Mouse (Mus musculus): ENCODE results near the gene Rnf215. TPM values are rescaled to one million over a fixed set of nuclear protein-coding genes. Genes with fewer than 3 reads are reported as not detected.
A peak's percentile ranks its signal among the peaks of the same experiment; 100 is the strongest.
"Not testable (repeated sequence)": the region's sequence is repeated elsewhere in the genome, so short reads cannot be mapped to it uniquely, and the experiment has no call there.

Gene Rnf215
- polyA plus RNA-seq, 1 experiment from 2014 or later: 19.2 TPM

- H3K36me3 ChIP-seq (ENCODE audit: control insufficient read depth, insufficient read depth): no peaks in the 10 kb centered on the region
- 0 out of 2 replicates have a peak, but pooled peaks have one; percentile 28 for ATAC-seq (replicated peaks; ENCODE audit: extremely low read depth, insufficient read depth, low FRiP score)
- H3K27ac ChIP-seq (ENCODE audit: low read length): no peak overlapping the region
- WGBS: 2% methylated on average over 41 of the region's 41 CpGs
- H3K9me3 ChIP-seq (replicated peaks; ENCODE audit: control insufficient read depth, low read length): no peaks in the 10 kb centered on the region
- H3K4me3 ChIP-seq (ENCODE audit: low read length): peak overlapping the region; percentile 57
- peaks cover 10% of the 10 kb centered on the region for H3K27me3 ChIP-seq (ENCODE audit: control insufficient read depth, insufficient read depth, low read length)
- peak overlapping the region; percentile 71 for H3K9ac ChIP-seq (ENCODE audit: low read length)
- peaks cover 31% of the 10 kb centered on the region for H3K4me1 ChIP-seq (ENCODE audit: control insufficient read depth, insufficient read depth, low read length)
- peak overlapping the region; percentile 93 for H3K4me2 ChIP-seq (ENCODE audit: low read depth, low read length)
These were observed 16.7 kb upstream of the Rnf215 start for GRCm38 (mm10) chr11:4118081-4118921.

GRCm38 (mm10) chr11:4119635-4120034 lies 15.4 kb upstream of the Rnf215 start:
- H3K9ac ChIP-seq (ENCODE audit: low read length): no peak overlapping the region
- H3K4me2 ChIP-seq (ENCODE audit: low read depth, low read length): no peak overlapping the region
- H3K36me3 ChIP-seq (ENCODE audit: control insufficient read depth, insufficient read depth): no peaks in the 10 kb centered on the region
- peaks cover 31% of the 10 kb centered on the region for H3K4me1 ChIP-seq (ENCODE audit: control insufficient read depth, insufficient read depth, low read length)
- peak; percentile 56; the same call in 1 of the 2 replicates for ATAC-seq (replicated peaks; ENCODE audit: extremely low read depth, insufficient read depth, low FRiP score)
- H3K9me3 ChIP-seq (replicated peaks; ENCODE audit: control insufficient read depth, low read length): no peaks in the 10 kb centered on the region
- H3K27ac ChIP-seq (ENCODE audit: low read length): no peak overlapping the region
- H3K27me3 ChIP-seq (ENCODE audit: control insufficient read depth, insufficient read depth, low read length): peaks cover 10% of the 10 kb centered on the region
- WGBS: 23% methylated on average over 5 of the region's 5 CpGs
- H3K4me3 ChIP-seq (ENCODE audit: low read length): no peak overlapping the region

DNA sequence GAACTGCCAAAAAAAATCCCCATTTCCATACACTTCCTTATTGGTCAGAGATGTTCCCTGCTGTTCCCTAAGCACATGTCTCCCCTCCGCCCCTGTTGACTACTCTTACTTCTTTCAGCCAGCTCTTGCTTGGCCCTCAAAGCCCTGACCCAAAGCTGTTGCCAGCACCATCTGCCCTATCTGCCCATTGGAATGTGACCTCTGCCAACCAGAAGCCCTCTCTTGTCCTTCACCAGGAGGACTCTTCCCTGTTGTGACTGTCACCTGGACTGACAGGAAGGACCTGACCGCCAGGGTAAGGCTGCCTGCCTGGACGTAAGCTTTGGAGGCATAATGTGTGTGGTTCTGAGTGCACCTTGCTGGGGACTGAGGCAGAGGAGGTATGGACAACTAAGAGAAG lies 13.3 kb upstream of the Rnf215 start:
- ATAC-seq (replicated peaks; ENCODE audit: extremely low read depth, insufficient read depth, low FRiP score): no peak
- Histone ChIP-seq H3K9me3 (replicated peaks; ENCODE audit: control insufficient read depth, low read length) (peaks cover 11% of the 10 kb centered on the region), H3K27ac (ENCODE audit: low read length) (no peak overlapping the region), H3K4me2 (ENCODE audit: low read depth, low read length) (no peak overlapping the region), H3K36me3 (ENCODE audit: control insufficient read depth, insufficient read depth) (no peaks in the 10 kb centered on the region), H3K4me1 (ENCODE audit: control insufficient read depth, insufficient read depth, low read length) (peaks cover 26% of the 10 kb centered on the region), H3K27me3 (ENCODE audit: control insufficient read depth, insufficient read depth, low read length) (peaks cover 10% of the 10 kb centered on the region), H3K4me3 (ENCODE audit: low read length) (no peak overlapping the region), H3K9ac (ENCODE audit: low read length) (no peak overlapping the region)
- 86% methylated on average over 3 of the region's 3 CpGs for WGBS

- 74% methylated on average over 5 of the region's 5 CpGs for WGBS
- H3K27ac ChIP-seq (ENCODE audit: low read length): no peak overlapping the region
- peaks cover 6% of the 10 kb centered on the region for H3K27me3 ChIP-seq (ENCODE audit: control insufficient read depth, insufficient read depth, low read length)
- no peak overlapping the region for H3K4me3 ChIP-seq (ENCODE audit: low read length)
- H3K9me3 ChIP-seq (replicated peaks; ENCODE audit: control insufficient read depth, low read length): peaks cover 12% of the 10 kb centered on the region
- ATAC-seq (replicated peaks; ENCODE audit: extremely low read depth, insufficient read depth, low FRiP score): no peak
- no peaks in the 10 kb centered on the region for H3K36me3 ChIP-seq (ENCODE audit: control insufficient read depth, insufficient read depth)
- H3K9ac ChIP-seq (ENCODE audit: low read length): no peak overlapping the region
- no peak overlapping the region for H3K4me2 ChIP-seq (ENCODE audit: low read depth, low read length)
- peaks cover 22% of the 10 kb centered on the region for H3K4me1 ChIP-seq (ENCODE audit: control insufficient read depth, insufficient read depth, low read length)
These were observed 12.8 kb upstream of the Rnf215 start for GRCm38 (mm10) chr11:4122226-4122625.

DNA sequence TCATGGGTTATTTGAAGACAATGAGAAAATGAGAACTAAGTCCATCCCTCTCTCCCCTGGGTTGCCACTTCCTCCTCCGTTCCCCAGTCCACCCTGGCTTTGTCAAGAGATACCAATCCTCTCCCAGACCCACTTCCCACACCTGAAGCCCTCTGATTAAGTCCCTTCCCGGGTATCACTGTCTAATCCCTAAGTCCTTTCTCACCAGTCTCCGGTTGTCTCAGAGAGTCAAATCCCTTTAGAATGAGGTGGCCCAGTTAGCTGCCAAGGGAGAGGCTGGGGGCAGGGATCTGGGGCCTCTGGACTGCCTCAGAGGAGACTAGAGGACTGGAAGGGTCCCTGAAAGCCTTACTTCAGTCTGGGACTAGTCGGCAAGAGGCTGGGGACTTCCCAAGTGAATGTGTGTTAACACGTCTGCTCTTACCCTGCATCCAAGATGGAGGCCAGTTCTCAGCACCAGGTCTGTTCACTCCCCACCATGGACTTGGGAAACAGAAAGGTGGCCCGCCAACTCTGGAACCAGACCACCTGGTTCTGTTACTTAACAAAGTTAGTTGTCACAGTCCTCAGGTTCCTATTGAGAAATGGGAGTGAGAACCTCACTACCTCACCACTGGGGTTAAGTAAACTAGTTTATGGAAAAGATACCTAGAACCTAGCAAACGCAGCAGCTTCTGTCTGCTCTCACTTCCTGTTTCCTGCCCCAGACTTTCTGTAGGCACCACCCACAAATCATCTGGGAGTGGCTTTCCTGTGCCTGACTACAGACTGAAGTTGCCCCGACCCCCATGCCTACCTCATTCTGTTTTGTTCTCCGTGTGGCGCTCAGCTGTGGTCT lies 12.0 kb upstream of the Rnf215 start, which contains the start of gene Sec14l2:
Gene Sec14l2, minus strand, starts transcription at position 674 of the 838 bp plus-strand sequence.
- H3K27ac ChIP-seq (ENCODE audit: low read length): no peak within 1 kb of the TSS
- peaks cover 18% of the 10 kb centered on the region for H3K4me1 ChIP-seq (ENCODE audit: control insufficient read depth, insufficient read depth, low read length)
- H3K27me3 ChIP-seq (ENCODE audit: control insufficient read depth, insufficient read depth, low read length): peaks cover 4% of the 10 kb centered on the region
- WGBS: 67% methylated on average over 10 of the region's 10 CpGs
- H3K9me3 ChIP-seq (replicated peaks; ENCODE audit: control insufficient read depth, low read length): peaks cover 12% of the 10 kb centered on the region
- H3K4me2 ChIP-seq (ENCODE audit: low read depth, low read length): no peak within 1 kb of the TSS
- no peak within 1 kb of the TSS for H3K9ac ChIP-seq (ENCODE audit: low read length)
- H3K36me3 ChIP-seq (ENCODE audit: control insufficient read depth, insufficient read depth): no peaks in the 10 kb centered on the region
- ATAC-seq (replicated peaks; ENCODE audit: extremely low read depth, insufficient read depth, low FRiP score): no peak
- H3K4me3 ChIP-seq (ENCODE audit: low read length): no peak within 1 kb of the TSS

- H3K9ac ChIP-seq (ENCODE audit: low read length): no peak overlapping the region
- H3K9me3 ChIP-seq (replicated peaks; ENCODE audit: control insufficient read depth, low read length): peaks cover 12% of the 10 kb centered on the region
- H3K36me3 ChIP-seq (ENCODE audit: control insufficient read depth, insufficient read depth): no peaks in the 10 kb centered on the region
- no peaks in the 10 kb centered on the region; the same call in 1 of the 2 replicates for H3K27me3 ChIP-seq (ENCODE audit: control insufficient read depth, insufficient read depth, low read length)
- peaks cover 9% of the 10 kb centered on the region for H3K4me1 ChIP-seq (ENCODE audit: control insufficient read depth, insufficient read depth, low read length)
- H3K4me3 ChIP-seq (ENCODE audit: low read length): no peak overlapping the region
- no peak overlapping the region for H3K27ac ChIP-seq (ENCODE audit: low read length)
- 63% methylated on average over 5 of the region's 5 CpGs for WGBS
- no peak overlapping the region for H3K4me2 ChIP-seq (ENCODE audit: low read depth, low read length)
- no peak for ATAC-seq (replicated peaks; ENCODE audit: extremely low read depth, insufficient read depth, low FRiP score)
These were observed 11.1 kb upstream of the Rnf215 start for GRCm38 (mm10) chr11:4123922-4124321.

- no peak for ATAC-seq (replicated peaks; ENCODE audit: extremely low read depth, insufficient read depth, low FRiP score)
- no peak overlapping the region for H3K9ac ChIP-seq (ENCODE audit: low read length)
- 81% methylated on average over 1 of the region's 1 CpGs for WGBS
These were observed 7.9 kb upstream of the Rnf215 start for GRCm38 (mm10) chr11:4127059-4127458.

DNA sequence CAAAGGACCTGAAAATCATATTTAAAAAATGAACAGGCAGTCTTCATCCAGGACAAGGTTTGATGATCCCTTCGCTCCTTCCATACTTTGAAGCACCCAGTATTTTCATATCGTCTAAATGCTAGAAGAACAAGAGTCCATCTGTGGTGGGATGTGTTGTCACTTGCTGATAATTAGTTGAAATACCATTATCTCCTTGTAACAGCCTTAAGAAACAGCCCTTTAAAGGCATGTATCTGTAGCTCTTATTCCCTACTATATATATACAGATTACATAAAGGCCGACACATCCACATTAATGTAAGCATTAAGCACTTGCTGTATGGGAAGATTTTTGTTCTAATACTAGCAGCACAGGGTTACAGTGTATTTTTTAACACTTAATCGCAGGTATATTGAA lies 6.5 kb upstream of the Rnf215 start:
- H3K27me3 ChIP-seq (ENCODE audit: control insufficient read depth, insufficient read depth, low read length); H3K4me2 ChIP-seq (ENCODE audit: low read depth, low read length); ATAC-seq (replicated peaks; ENCODE audit: extremely low read depth, insufficient read depth, low FRiP score); H3K36me3 ChIP-seq (ENCODE audit: control insufficient read depth, insufficient read depth); H3K9ac ChIP-seq (ENCODE audit: low read length); H3K4me1 ChIP-seq (ENCODE audit: control insufficient read depth, insufficient read depth, low read length); H3K4me3 ChIP-seq (ENCODE audit: low read length); H3K27ac ChIP-seq (ENCODE audit: low read length): not testable (repeated sequence)
- 88% methylated on average over 4 of the region's 4 CpGs for WGBS
- peaks cover 12% of the 10 kb centered on the region for H3K9me3 ChIP-seq (replicated peaks; ENCODE audit: control insufficient read depth, low read length)

More at GRCm38 (mm10) chr11:4127059-4127458, 7.9 kb upstream of the Rnf215 start:
- Histone ChIP-seq H3K4me3 (ENCODE audit: low read length) (no peak overlapping the region), H3K4me2 (ENCODE audit: low read depth, low read length) (no peak overlapping the region), H3K9me3 (replicated peaks; ENCODE audit: control insufficient read depth, low read length) (peaks cover 12% of the 10 kb centered on the region), H3K36me3 (ENCODE audit: control insufficient read depth, insufficient read depth) (no peaks in the 10 kb centered on the region), H3K4me1 (ENCODE audit: control insufficient read depth, insufficient read depth, low read length) (no peaks in the 10 kb centered on the region), H3K27me3 (ENCODE audit: control insufficient read depth, insufficient read depth, low read length) (no peaks in the 10 kb centered on the region), H3K27ac (ENCODE audit: low read length) (no peak overlapping the region)

DNA sequence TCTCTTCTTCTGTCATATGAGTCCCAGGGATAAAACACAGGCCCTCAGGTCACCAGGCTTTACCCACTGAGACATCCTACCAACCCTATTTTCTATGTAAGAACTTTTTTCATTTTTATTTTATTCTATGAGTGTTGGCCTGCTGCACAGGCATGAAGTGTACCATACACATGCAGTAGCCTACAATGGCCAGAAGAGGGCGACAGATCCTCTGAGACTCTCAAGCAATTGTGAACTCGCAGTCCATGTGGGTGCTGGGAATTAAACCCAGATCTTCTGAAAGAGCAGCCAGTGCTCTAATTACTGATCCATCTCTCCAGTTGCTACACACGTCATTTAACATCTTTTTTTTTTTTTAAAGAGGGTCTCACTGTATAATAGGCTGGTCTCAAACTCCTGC lies 1.6 kb upstream of the Rnf215 start:
- H3K36me3 ChIP-seq (ENCODE audit: control insufficient read depth, insufficient read depth): no peaks in the 10 kb centered on the region
- H3K9ac ChIP-seq (ENCODE audit: low read length): no peak overlapping the region
- no peak overlapping the region for H3K27ac ChIP-seq (ENCODE audit: low read length)
- ATAC-seq (replicated peaks; ENCODE audit: extremely low read depth, insufficient read depth, low FRiP score): no peak
- H3K4me3 ChIP-seq (ENCODE audit: low read length): no peak overlapping the region
- WGBS: 48% methylated on average over 3 of the region's 3 CpGs
- no peaks in the 10 kb centered on the region for H3K9me3 ChIP-seq (replicated peaks; ENCODE audit: control insufficient read depth, low read length)
- no peaks in the 10 kb centered on the region for H3K27me3 ChIP-seq (ENCODE audit: control insufficient read depth, insufficient read depth, low read length)
- H3K4me2 ChIP-seq (ENCODE audit: low read depth, low read length): no peak overlapping the region
- H3K4me1 ChIP-seq (ENCODE audit: control insufficient read depth, insufficient read depth, low read length): peaks cover 14% of the 10 kb centered on the region
